ENCODE assay signal across 16 mouse cellular contexts in the genomic region with DNA sequence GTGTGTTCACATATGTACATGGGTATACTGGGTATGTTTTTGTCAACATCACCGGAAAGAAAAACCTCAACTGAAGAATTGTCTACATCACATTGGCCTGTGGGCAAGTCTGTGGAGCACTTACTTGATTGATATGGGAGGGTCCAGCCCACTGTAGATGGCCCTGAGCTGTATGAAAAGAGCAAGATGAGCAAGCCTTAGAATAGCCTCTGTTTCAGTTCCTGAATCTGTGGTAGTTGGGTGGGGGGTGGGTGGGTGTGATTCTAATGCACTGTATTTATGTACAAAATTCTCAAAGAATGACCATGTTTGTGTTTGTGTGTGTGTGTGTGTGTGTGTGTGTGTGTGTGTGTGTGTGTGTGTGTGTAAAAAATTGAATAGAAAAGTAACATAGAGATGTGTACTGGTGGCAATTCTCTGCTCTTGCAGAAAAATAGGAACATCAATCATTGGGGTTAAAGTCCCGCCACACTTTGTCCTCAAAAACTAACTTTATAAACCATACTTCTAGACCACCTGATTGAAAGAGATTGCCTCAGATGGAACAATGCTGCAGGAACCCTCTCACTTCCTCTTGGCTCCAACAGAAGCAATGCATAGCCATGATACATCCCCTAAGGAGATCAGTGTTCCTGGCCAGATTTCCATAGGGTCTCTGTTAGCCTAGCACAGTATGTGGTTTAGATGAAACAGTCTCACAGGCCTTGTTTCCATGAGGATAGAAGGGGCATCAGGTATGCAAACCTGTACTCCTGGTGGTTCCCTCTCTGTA.
"Had no signal": no experiment of that assay in that cellular context is flagged by ENCODE, and none has a peak within 500 bp of the region (broad histone marks: within the 10 kb centered on the region; RNA-seq: fewer than 3 reads in every experiment).

No protein-coding gene starts in this region.

- H3K4me3 ChIP-seq: midbrain, embryonic 10.5 days; midbrain, embryonic 12.5 days; myocyte; neural tube, embryonic 12.5 days; stomach, embryonic 15.5 days had no signal

- H3K27ac ChIP-seq: midbrain, embryonic 10.5 days; midbrain, embryonic 12.5 days; neural tube, embryonic 12.5 days; stomach, embryonic 15.5 days; stomach, postnatal 0 days had no signal

- H3K4me2 ChIP-seq: lung, embryonic 14.5 days; midbrain, embryonic 12.5 days; neural tube, embryonic 12.5 days; stomach, embryonic 15.5 days had no signal

- H3K9me3 ChIP-seq: midbrain, embryonic 10.5 days; midbrain, embryonic 12.5 days; neural tube, embryonic 12.5 days; stomach, embryonic 15.5 days had no signal

- H3K4me1 ChIP-seq: midbrain, embryonic 10.5 days; midbrain, embryonic 12.5 days; neural tube, embryonic 12.5 days; stomach, embryonic 15.5 days had no signal

- ATAC-seq: midbrain, embryonic 16.5 days had no signal

- H3K9ac ChIP-seq: lung, embryonic 14.5 days; midbrain, embryonic 12.5 days; neural tube, embryonic 12.5 days; stomach, embryonic 15.5 days had no signal

- DNase-seq: lung, adult 18-20 months; lung, embryonic 14.5 days; lung, postnatal 10 days; lung, postnatal 4 days; midbrain, embryonic 14.5 days; right cerebral cortex, postnatal 14 days; thymus, adult 2 months; thymus, postnatal 25 days; thymus, postnatal 4 days had no signal

- H3K27me3 ChIP-seq: midbrain, embryonic 12.5 days; neural tube, embryonic 12.5 days; stomach, embryonic 15.5 days had no signal

- H3K36me3 ChIP-seq: midbrain, embryonic 10.5 days; midbrain, embryonic 12.5 days; neural tube, embryonic 12.5 days; stomach, embryonic 15.5 days had no signal
